Mouse (Mus musculus) embryonic facial prominence, embryonic 15.5 days (tissue): ENCODE measurements around the gene Prkar2a. TPM values are rescaled to one million over a fixed set of nuclear protein-coding genes. Genes with fewer than 3 reads are reported as not detected.

Experiments used
- ATAC-seq: fragments of 200-750 bp; cut with Nextera tagmentation; 2 replicates; pipeline ENCODE4 v1.8.0; 2017; ENCODE audit warnings: low read depth, moderate TSS enrichment; ENCODE audit not compliant: insufficient number of reproducible peaks, low FRiP score, low TSS enrichment
- H3K27ac ChIP-seq: fragments of 300-500 bp; sonication (generic); replicated peaks from 2 replicates; pipeline ENCODE4 v1.5.1; 2015; ENCODE audit warnings: mild to moderate bottlenecking, inconsistent platforms
- H3K27me3 ChIP-seq: fragments of 300-500 bp; sonication (generic); 2 replicates; pipeline ENCODE4 v1.6.1; 2015; ENCODE audit warnings: inconsistent platforms
- H3K36me3 ChIP-seq: fragments of 300-500 bp; sonication (generic); 2 replicates; pipeline ENCODE4 v1.6.1; 2015; ENCODE audit warnings: mild to moderate bottlenecking, inconsistent platforms
- H3K4me1 ChIP-seq: fragments of 300-500 bp; sonication (generic); 2 replicates; pipeline ENCODE4 v1.6.1; 2015; ENCODE audit warnings: inconsistent platforms
- H3K4me2 ChIP-seq: fragments of 300-500 bp; sonication (generic); replicated peaks from 2 replicates; pipeline ENCODE4 v1.6.1; 2015; ENCODE audit warnings: mild to moderate bottlenecking, inconsistent platforms
- H3K4me3 ChIP-seq: fragments of 300-500 bp; sonication (generic); replicated peaks from 2 replicates; pipeline ENCODE4 v1.5.1; 2015; ENCODE audit warnings: mild to moderate bottlenecking, inconsistent platforms
- H3K9ac ChIP-seq: fragments of 300-500 bp; sonication (generic); 2 replicates; pipeline ENCODE4 v1.6.1; 2015; ENCODE audit warnings: inconsistent platforms
- H3K9me3 ChIP-seq: fragments of 300-500 bp; sonication (generic); replicated peaks from 2 replicates; pipeline ENCODE4 v1.6.1; 2016; ENCODE audit warnings: inconsistent platforms
- WGBS: fragments of 180-500 bp; shearing (Covaris S2); methylation state at CpG from one replicate; pipeline ENCODE4 v1.1.7; 2015; 5-methylcytosine and 5-hydroxymethylcytosine counted together
- polyA plus RNA-seq: library from polyadenylated mRNA; unstranded; fragments of >200 nt; fragmentation: Nextera tagmentation; extraction: Ambion mirVana; gene quantifications from 2 replicates; pipeline ENCODE4 v1.2.1, GENCODE M21; 2015

The Prkar2a gene
- polyA plus RNA-seq, 1 experiment from 2014 or later = 30.7 TPM

- H3K4me3 ChIP-seq = peak overlapping the region; percentile 4; the same call in 1 of the 2 replicates
- peaks cover 24% of the 10 kb centered on the region for H3K4me1 ChIP-seq
- WGBS = 79% methylated on average over 4 of the region's 4 CpGs
- ATAC-seq = no peak
- no peak overlapping the region for H3K27ac ChIP-seq
- peak overlapping the region; percentile 96; the same call in 1 of the 2 replicates for H3K4me2 ChIP-seq
- H3K9me3 ChIP-seq = no peaks in the 10 kb centered on the region
- 0 out of 2 replicates have a peak, but pooled peaks cover 3% of the 10 kb centered on the region for H3K36me3 ChIP-seq
- H3K27me3 ChIP-seq = no peaks in the 10 kb centered on the region
- H3K9ac ChIP-seq = no peak overlapping the region
These were observed 4.8 kb downstream of the Prkar2a start for GRCm38 (mm10) chr9:108693946-108694345.

GRCm38 (mm10) chr9:108694533-108694932 lies 5.4 kb downstream of the Prkar2a start:
- Histone ChIP-seq H3K27ac (no peak overlapping the region), H3K36me3 (0 out of 2 replicates have a peak, but pooled peaks cover 3% of the 10 kb centered on the region), H3K4me1 (peaks cover 24% of the 10 kb centered on the region), H3K4me3 (no peak overlapping the region), H3K27me3 (no peaks in the 10 kb centered on the region), H3K4me2 (no peak overlapping the region), H3K9ac (no peak overlapping the region), H3K9me3 (no peaks in the 10 kb centered on the region)
- WGBS = 78% methylated on average over 1 of the region's 1 CpGs
- no peak for ATAC-seq

GRCm38 (mm10) chr9:108702476-108702875 lies 13.4 kb downstream of the Prkar2a start:
- Histone ChIP-seq H3K9me3 (no peaks in the 10 kb centered on the region), H3K4me1 (peaks cover 5% of the 10 kb centered on the region; the same call in 1 of the 2 replicates), H3K27ac (no peak overlapping the region), H3K4me2 (no peak overlapping the region), H3K27me3 (no peaks in the 10 kb centered on the region), H3K4me3 (no peak overlapping the region), H3K36me3 (no peaks in the 10 kb centered on the region), H3K9ac (no peak overlapping the region)
- no peak for ATAC-seq

DNA sequence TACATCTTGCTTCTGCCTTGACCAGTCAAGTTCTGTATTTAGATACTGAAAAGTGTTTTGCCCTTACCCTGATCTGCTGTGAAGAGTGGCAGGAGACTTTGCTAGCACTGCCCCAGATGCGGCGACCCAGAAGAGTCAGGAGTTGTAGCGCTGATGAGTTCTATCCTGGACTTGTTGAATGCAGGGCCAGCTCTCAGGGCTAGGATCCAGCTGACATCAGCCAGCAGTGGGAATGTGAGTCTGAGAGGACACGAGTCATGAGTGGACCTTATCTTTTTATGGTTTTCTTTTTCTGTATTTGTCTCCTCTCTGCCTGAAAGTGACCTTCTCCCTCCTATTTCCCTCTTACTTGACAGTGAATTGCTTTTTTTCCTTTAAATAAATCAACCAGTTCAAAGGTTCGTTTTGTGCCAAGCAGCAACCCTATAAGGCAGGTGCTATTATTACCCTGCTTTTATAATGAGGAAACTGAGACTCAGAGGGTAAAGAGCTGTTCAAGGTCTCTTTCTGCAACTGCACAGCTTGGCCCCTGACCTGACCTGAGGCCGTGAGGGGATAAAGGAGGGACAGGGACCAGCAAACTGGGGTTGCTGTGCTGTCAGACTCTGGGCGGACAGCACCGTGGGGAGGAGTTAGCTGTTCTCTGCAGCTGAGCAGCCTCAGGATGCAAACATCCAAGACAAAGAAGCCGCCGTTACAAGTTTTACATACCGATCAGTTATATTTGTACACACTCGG lies 14.4 kb downstream of the Prkar2a start:
- H3K9me3 ChIP-seq = no peaks in the 10 kb centered on the region
- peaks cover 5% of the 10 kb centered on the region; the same call in 1 of the 2 replicates for H3K4me1 ChIP-seq
- no peak overlapping the region for H3K27ac ChIP-seq
- no peak overlapping the region for H3K4me3 ChIP-seq
- H3K9ac ChIP-seq = no peak overlapping the region
- no peak overlapping the region for H3K4me2 ChIP-seq
- no peaks in the 10 kb centered on the region for H3K27me3 ChIP-seq
- no peak for ATAC-seq
- 47% methylated on average over 12 of the region's 12 CpGs for WGBS
- H3K36me3 ChIP-seq = no peaks in the 10 kb centered on the region

GRCm38 (mm10) chr9:108704591-108704990 lies 15.5 kb downstream of the Prkar2a start:
- Histone ChIP-seq H3K9ac (no peak overlapping the region), H3K9me3 (no peaks in the 10 kb centered on the region), H3K4me2 (no peak overlapping the region), H3K4me1 (peaks cover 5% of the 10 kb centered on the region; the same call in 1 of the 2 replicates), H3K27ac (no peak overlapping the region), H3K36me3 (no peaks in the 10 kb centered on the region), H3K27me3 (no peaks in the 10 kb centered on the region), H3K4me3 (no peak overlapping the region)
- 67% methylated on average over 7 of the region's 7 CpGs for WGBS
- ATAC-seq = no peak

- no peak for ATAC-seq
- no peak overlapping the region for H3K9ac ChIP-seq
- H3K27me3 ChIP-seq = no peaks in the 10 kb centered on the region
- no peaks in the 10 kb centered on the region for H3K36me3 ChIP-seq
- no peak overlapping the region for H3K27ac ChIP-seq
- H3K4me2 ChIP-seq = no peak overlapping the region
- WGBS = 73% methylated on average over 2 of the region's 2 CpGs
- peaks cover 5% of the 10 kb centered on the region; the same call in 1 of the 2 replicates for H3K4me1 ChIP-seq
- H3K4me3 ChIP-seq = no peak overlapping the region
- H3K9me3 ChIP-seq = no peaks in the 10 kb centered on the region
These were observed 18.1 kb downstream of the Prkar2a start for GRCm38 (mm10) chr9:108707212-108707611.

DNA sequence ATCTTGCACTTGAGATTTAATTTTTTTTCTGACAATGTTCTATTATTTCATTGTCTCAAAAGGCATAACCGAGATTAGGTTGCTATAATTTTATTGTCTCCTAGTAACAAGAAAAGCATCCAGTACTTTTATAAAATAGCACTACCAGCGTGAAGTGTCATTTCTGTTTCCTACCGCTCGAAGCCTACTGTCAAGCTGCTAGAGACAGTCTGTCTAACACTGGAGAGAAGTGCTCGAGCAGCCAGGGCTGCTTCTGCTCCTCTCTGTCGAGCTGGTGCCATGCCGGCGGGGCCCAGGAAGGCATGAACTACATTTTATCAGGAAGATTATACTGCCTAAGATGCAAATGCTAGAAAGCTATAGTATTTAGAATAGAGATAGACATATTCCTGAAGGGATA lies 19.7 kb downstream of the Prkar2a start:
- Histone ChIP-seq H3K9me3 (no peaks in the 10 kb centered on the region), H3K27me3 (no peaks in the 10 kb centered on the region), H3K4me2 (no peak overlapping the region), H3K36me3 (no peaks in the 10 kb centered on the region), H3K4me3 (no peak overlapping the region), H3K4me1 (peaks cover 5% of the 10 kb centered on the region; the same call in 1 of the 2 replicates), H3K27ac (no peak overlapping the region), H3K9ac (no peak overlapping the region)
- no peak for ATAC-seq
- WGBS = 90% methylated on average over 8 of the region's 8 CpGs

DNA sequence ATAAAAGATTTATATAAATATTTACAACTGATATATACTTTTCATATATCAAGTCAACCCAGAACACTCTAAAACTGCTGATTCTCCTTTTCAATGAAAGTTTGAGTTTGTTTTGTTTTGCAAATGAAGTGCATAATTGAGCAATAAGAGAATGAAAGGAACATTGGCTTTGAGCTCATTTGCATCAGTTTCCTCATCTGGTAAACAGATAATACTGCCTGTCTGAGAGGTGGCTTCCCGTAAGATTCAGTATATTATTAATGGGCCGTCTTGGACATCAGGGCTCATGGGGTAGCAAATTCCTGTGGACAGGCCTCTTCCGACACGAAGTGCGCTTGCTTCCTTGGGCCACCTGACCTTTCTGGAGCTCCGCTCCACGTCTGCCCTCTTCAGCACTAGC lies 21.7 kb downstream of the Prkar2a start:
- no peak for ATAC-seq
- WGBS = 85% methylated on average over 7 of the region's 7 CpGs
- H3K27me3 ChIP-seq = no peaks in the 10 kb centered on the region
- no peak overlapping the region for H3K9ac ChIP-seq
- no peak overlapping the region for H3K27ac ChIP-seq
- H3K36me3 ChIP-seq = no peaks in the 10 kb centered on the region
- no peaks in the 10 kb centered on the region for H3K9me3 ChIP-seq
- H3K4me3 ChIP-seq = no peak overlapping the region
- H3K4me2 ChIP-seq = no peak overlapping the region
- H3K4me1 ChIP-seq = no peaks in the 10 kb centered on the region

GRCm38 (mm10) chr9:108716199-108716598 lies 27.1 kb downstream of the Prkar2a start:
- H3K9ac ChIP-seq = no peak overlapping the region
- H3K36me3 ChIP-seq = peaks cover 31% of the 10 kb centered on the region
- no peaks in the 10 kb centered on the region for H3K9me3 ChIP-seq
- ATAC-seq = no peak
- WGBS = 88% methylated on average over 4 of the region's 4 CpGs
- H3K4me1 ChIP-seq = no peaks in the 10 kb centered on the region
- H3K27ac ChIP-seq = no peak overlapping the region
- H3K4me2 ChIP-seq = no peak overlapping the region
- H3K4me3 ChIP-seq = no peak overlapping the region
- H3K27me3 ChIP-seq = no peaks in the 10 kb centered on the region

DNA sequence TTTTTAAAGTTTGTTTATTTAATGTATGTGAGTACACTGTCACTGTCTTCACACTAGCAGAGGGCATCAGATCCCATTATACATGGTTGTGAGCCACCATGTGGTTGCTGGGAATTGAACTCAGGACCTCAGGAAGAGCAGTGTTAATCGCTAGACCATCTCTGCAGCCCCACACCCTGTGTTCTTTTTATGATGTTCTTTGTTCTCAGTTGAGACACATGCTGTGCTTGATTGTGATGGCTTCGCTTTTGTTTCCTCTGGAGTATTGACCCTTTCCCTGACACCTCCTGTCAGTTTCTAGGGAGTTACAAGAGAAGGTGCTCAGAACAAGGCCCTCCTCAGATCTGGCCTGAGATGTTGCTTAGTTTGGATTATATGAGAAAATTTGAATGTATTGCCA lies 34.6 kb downstream of the Prkar2a start:
- no peak overlapping the region for H3K4me2 ChIP-seq
- no peaks in the 10 kb centered on the region for H3K4me1 ChIP-seq
- no peaks in the 10 kb centered on the region for H3K27me3 ChIP-seq
- no peak overlapping the region for H3K27ac ChIP-seq
- H3K4me3 ChIP-seq = no peak overlapping the region
- H3K9me3 ChIP-seq = no peaks in the 10 kb centered on the region
- H3K9ac ChIP-seq = no peak overlapping the region
- ATAC-seq = no peak
- 64% methylated on average over 2 of the region's 2 CpGs for WGBS
- H3K36me3 ChIP-seq = peaks cover 25% of the 10 kb centered on the region

GRCm38 (mm10) chr9:108726116-108726515 lies 37.0 kb downstream of the Prkar2a start:
- Histone ChIP-seq H3K4me3 (no peak overlapping the region), H3K9ac (no peak overlapping the region), H3K9me3 (no peaks in the 10 kb centered on the region), H3K27ac (no peak overlapping the region), H3K27me3 (no peaks in the 10 kb centered on the region), H3K4me1 (no peaks in the 10 kb centered on the region), H3K36me3 (peaks cover 12% of the 10 kb centered on the region), H3K4me2 (no peak overlapping the region)
- ATAC-seq = no peak
- WGBS = 93% methylated on average over 5 of the region's 5 CpGs

- H3K4me3 ChIP-seq = no peak overlapping the region
- no peak overlapping the region for H3K4me2 ChIP-seq
- H3K9me3 ChIP-seq = no peaks in the 10 kb centered on the region
- ATAC-seq = no peak
- peaks cover 18% of the 10 kb centered on the region for H3K36me3 ChIP-seq
- H3K4me1 ChIP-seq = no peaks in the 10 kb centered on the region
- no peak overlapping the region for H3K27ac ChIP-seq
- no peak overlapping the region for H3K9ac ChIP-seq
- H3K27me3 ChIP-seq = no peaks in the 10 kb centered on the region
These were observed 39.9 kb downstream of the Prkar2a start for GRCm38 (mm10) chr9:108729050-108729449.
